Comparison of ENCODE assay signal across 17 mouse cellular contexts in genomic region chr1:28340054-28340453, GRCm38 (mm10).
DNase-seq lines count a peak whose midpoint lies in the region; ATAC-seq lines count a peak whose summit lies in the region.
"Had no signal": no experiment of that assay in that cellular context is flagged by ENCODE, and none has a peak within 500 bp of the region (broad histone marks: within the 10 kb centered on the region; RNA-seq: fewer than 3 reads in every experiment).

No protein-coding gene starts in this region.

- peak; percentile 83 for ATAC-seq in cerebellum, adult (ENCODE audit: insufficient number of reproducible peaks, low FRiP score, low TSS enrichment)
- ATAC-seq: activated CD4-positive, CD25-positive, alpha-beta regulatory T cell, adult 4 months; forebrain, embryonic 16.5 days; lung, postnatal 0 days had no signal

- DNase-seq in layer of hippocampus, postnatal 36 days = peak; percentile 6 to 29
- no peak for DNase-seq in layer of hippocampus, adult 11-12 months (ENCODE audit: low spot score)
- DNase-seq in cerebellum, adult 18-20 months = peak; percentile 29 to 41
- peak; percentile 81 to 88 for DNase-seq in cerebellum, postnatal 14 days
- DNase-seq in liver = no peak
- no peak for DNase-seq in c-Kit-positive CD71-positive TER-119-positive erythroid progenitor cells, embryonic 14.5 days (ENCODE audit: low spot score)
- DNase-seq in kidney, adult 8-10 months = no peak
- DNase-seq: adrenal gland, adult 8-10 months; gastrocnemius, postnatal 14 days; heart, adult 18-20 months; kidney, adult 2 months; kidney, postnatal 14 days; spleen, adult 18-20 months had no signal

Comparison
In these comparisons a context has a peak if more than half of its experiments do, and no peak if none do; other contexts are left out.
1. DNase-seq: peak in layer of hippocampus, postnatal 36 days (2 of 2), cerebellum, adult 18-20 months (2 of 2) and cerebellum, postnatal 14 days (2 of 2); none in layer of hippocampus, adult 11-12 months (single experiment), liver (single experiment), c-Kit-positive CD71-positive TER-119-positive erythroid progenitor cells, embryonic 14.5 days (single experiment) and kidney, adult 8-10 months (0 of 2).